Mouse (Mus musculus): ENCODE data around the gene Smyd3.

GRCm38 (mm10) chr1:179038801-179039200 lies 479.0 kb downstream of the Smyd3 start:
- TF ChIP-seq POLR2A (IDR thresholded peaks at IDR 0.05; ENCODE audit: borderline replicate concordance, low read depth, low read length): no peak
- no peak for TF ChIP-seq CTCF (IDR thresholded peaks at IDR 0.05; ENCODE audit: low read depth, low read length)

All from bone marrow macrophage, adult 2 months (primary cell).